8 mouse cellular contexts compared by ENCODE assay signal in the genomic region with DNA sequence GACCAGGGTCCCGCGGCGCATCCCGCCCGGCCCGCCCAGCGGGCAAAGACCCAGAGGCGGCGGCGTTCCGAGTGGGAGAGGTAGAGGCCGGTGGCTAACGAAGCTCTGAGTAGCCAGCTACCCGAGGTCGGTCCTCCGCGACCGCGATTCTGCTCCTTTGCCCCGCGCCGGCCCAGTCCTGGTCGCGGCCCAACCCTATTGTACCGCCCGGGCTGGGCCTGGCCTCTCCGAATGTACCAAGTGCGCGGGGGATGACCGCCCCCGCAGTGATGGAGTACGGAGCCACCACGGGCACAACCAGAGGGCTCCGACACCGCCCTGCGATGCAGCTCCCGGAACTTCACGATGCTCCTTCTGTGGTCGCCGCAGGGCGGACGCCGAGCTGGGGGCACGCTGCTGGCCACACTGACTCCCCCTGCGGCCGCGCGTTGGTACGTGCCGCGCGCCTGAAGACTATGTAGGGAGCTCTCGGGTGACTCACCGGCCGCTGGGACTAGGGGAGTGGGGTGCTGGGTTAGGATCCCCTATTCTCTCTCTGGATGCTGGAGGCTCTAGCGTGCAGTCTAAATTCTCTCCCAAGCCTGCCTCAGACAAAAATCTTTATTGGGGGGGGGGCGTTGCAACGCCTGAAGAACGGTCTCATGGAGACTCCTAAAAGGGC. TPM values are rescaled to one million over a fixed set of nuclear protein-coding genes. Genes with fewer than 3 reads are reported as not detected.
DNase-seq lines count a peak whose midpoint lies in the region; ATAC-seq and TF ChIP-seq lines count a peak whose summit lies in the region.

A gene (minus strand): TSS at position 213 of the 661 bp plus-strand sequence.

- H3K4me1 ChIP-seq in ES-E14 (ENCODE audit: control insufficient read depth in 2 of 2, insufficient read depth in 2 of 2, low read length in 2 of 2, poor library complexity in 1 of 2), result peaks cover 1 to 22% of the 10 kb centered on the region in 2 experiments; a peak in 3 of 4 replicates
- peaks cover 27% of the 10 kb centered on the region; the same call in 1 of the 2 replicates for H3K4me1 ChIP-seq in forebrain, postnatal 0 days (ENCODE audit: insufficient read depth)
- H3K4me1 ChIP-seq in lung, embryonic 14.5 days (ENCODE audit: insufficient read depth), result peaks cover 29% of the 10 kb centered on the region

- H3K27ac ChIP-seq in ES-E14 (ENCODE audit: insufficient read depth, low read depth, low read length, poor library complexity, severe bottlenecking), result peak within 1 kb of the TSS; percentile 78
- peak within 1 kb of the TSS; percentile 96 for H3K27ac ChIP-seq in forebrain, postnatal 0 days (ENCODE audit: low read depth, low read length)
- H3K27ac ChIP-seq in layer of hippocampus, adult 2 months, result peak within 1 kb of the TSS; percentile 100
- peak within 1 kb of the TSS; percentile 95 for H3K27ac ChIP-seq in lung, embryonic 14.5 days (ENCODE audit: low read depth)

- peak within 1 kb of the TSS; percentile 82 to 86 for H3K4me3 ChIP-seq in ES-E14 (ENCODE audit: insufficient read depth in 1 of 2, low read depth in 1 of 2, low read length in 2 of 2, poor library complexity in 1 of 2, severe bottlenecking in 1 of 2)
- H3K4me3 ChIP-seq in forebrain, postnatal 0 days (ENCODE audit: low read depth, low read length), result peak within 1 kb of the TSS; percentile 98
- peak within 1 kb of the TSS; percentile 97 for H3K4me3 ChIP-seq in layer of hippocampus, adult 2 months
- peak within 1 kb of the TSS; percentile 98 for H3K4me3 ChIP-seq in lung, embryonic 14.5 days (ENCODE audit: low read depth, low read length)

- H3K9ac ChIP-seq in ES-E14 (ENCODE audit: insufficient read depth, low read depth, low read length, poor library complexity, severe bottlenecking), result peak within 1 kb of the TSS; percentile 89
- peak within 1 kb of the TSS; percentile 99 for H3K9ac ChIP-seq in forebrain, postnatal 0 days
- peak within 1 kb of the TSS; percentile 98 for H3K9ac ChIP-seq in lung, embryonic 14.5 days

- no peaks in the 10 kb centered on the region for H3K36me3 ChIP-seq in ES-E14 (ENCODE audit: control insufficient read depth, insufficient read depth, low read length, poor library complexity, severe bottlenecking)
- no peaks in the 10 kb centered on the region for H3K36me3 ChIP-seq in forebrain, postnatal 0 days (ENCODE audit: insufficient read depth)
- no peaks in the 10 kb centered on the region for H3K36me3 ChIP-seq in lung, embryonic 14.5 days (ENCODE audit: insufficient read depth)

- no peak for DNase-seq in ES-E14 (ENCODE audit: low read depth, low spot score)
- peak; percentile 89 to 94 for DNase-seq in cerebellum, adult 18-20 months
- peak; percentile 91 for DNase-seq in forebrain, postnatal 0 days
- peak; percentile 95 to 96 for DNase-seq in heart, postnatal 36 days
- DNase-seq in layer of hippocampus, adult 2 months (ENCODE audit: low spot score in 2 of 2), result peak; percentile 83
- peak; percentile 91 for DNase-seq in lung, embryonic 14.5 days
- peak; percentile 85 for DNase-seq in testis, postnatal 14 days (ENCODE audit: low spot score)

- in situ Hi-C loops in ES-E14 (cut with MboI; ENCODE audit: low sequenced_read_pairs in 2 of 2, unreplicated experiment in 2 of 2), result no loop called here

- H3K27me3 ChIP-seq in forebrain, postnatal 0 days (ENCODE audit: insufficient read depth, low read length), result no peaks in the 10 kb centered on the region; the same call in 1 of the 2 replicates
- H3K27me3 ChIP-seq in lung, embryonic 14.5 days (ENCODE audit: insufficient read depth, low read length), result no peaks in the 10 kb centered on the region

- H3K4me2 ChIP-seq in forebrain, postnatal 0 days (ENCODE audit: low read depth), result peak within 1 kb of the TSS; percentile 83
- H3K4me2 ChIP-seq in lung, embryonic 14.5 days, result peak within 1 kb of the TSS; percentile 94

- peak; percentile 86 for ATAC-seq in forebrain, postnatal 0 days
- ATAC-seq in lung, embryonic 14.5 days (ENCODE audit: insufficient read depth), result peak; percentile 83
- ATAC-seq in neutrophil, adult 5-6 weeks (ENCODE audit: extremely low read depth, insufficient number of reproducible peaks, low FRiP score, poor library complexity, severe bottlenecking), result peak; percentile 55

- peak; percentile 44 for TF ChIP-seq CTCF in forebrain, postnatal 0 days (IDR thresholded peaks at IDR 0.05; ENCODE audit: low read depth)
- peak; percentile 53 for TF ChIP-seq CTCF in layer of hippocampus, adult 2 months (conservative IDR thresholded peaks at IDR 0.05)
- peak; percentile 19 for TF ChIP-seq CTCF in lung, embryonic 14.5 days (IDR thresholded peaks at IDR 0.05; ENCODE audit: low read depth)

- intact Hi-C loops in heart, postnatal 36 days (cut with DNase I), result loop anchor here (2.0 kb wide), 2 partner anchors 17 to 53 kb away; a partner anchor contains a TSS

- WGBS in forebrain, postnatal 0 days, result 0% methylated on average over 59 of the region's 59 CpGs
- whole genome bisulfite sequencing in lung, embryonic 14.5 days, result under 1% methylated on average over 56 of the region's 59 CpGs

- no peaks in the 10 kb centered on the region for H3K9me3 ChIP-seq in ES-E14 (ENCODE audit: control insufficient read depth, insufficient read depth, low read depth, low read length)
- no peaks in the 10 kb centered on the region for H3K9me3 ChIP-seq in forebrain, postnatal 0 days (ENCODE audit: low read length)
- no peaks in the 10 kb centered on the region for H3K9me3 ChIP-seq in lung, embryonic 14.5 days (ENCODE audit: low read depth, low read length)

TF ChIP-seq in ES-E14, 5 proteins besides CTCF, POLR2A, EP300 and RAD21:
- TF ChIP-seq CHD2 (IDR thresholded peaks at IDR 0.05; ENCODE audit: low read depth, low read length), result no peak
- no peak for TF ChIP-seq ZC3H11A (IDR thresholded peaks at IDR 0.05; ENCODE audit: borderline replicate concordance, low read depth, low read length)
- no peak for TF ChIP-seq ZNF384 (IDR thresholded peaks at IDR 0.05; ENCODE audit: low read depth, low read length)
- TF ChIP-seq HCFC1 (IDR thresholded peaks at IDR 0.05; ENCODE audit: borderline replicate concordance, insufficient read depth, low read length), result no peak
- no peak for TF ChIP-seq MAFK (IDR thresholded peaks at IDR 0.05; ENCODE audit: insufficient read depth, low read depth, low read length)

RNA-seq across cellular contexts. Expression of the gene that starts here (rescaled TPM):
- total RNA-seq in ES-E14 (2012; rRNA removed), result 20.9 and 27.1 TPM in 2 replicates
- total RNA-seq in forebrain, postnatal 0 days (2014; rRNA removed), result 105 and 115 TPM in 2 replicates
- polyA plus RNA-seq in forebrain, postnatal 0 days (2015; fragmentation: Nextera tagmentation; extraction: Ambion mirVana), result 63.6 and 71.1 TPM in 2 replicates
- total RNA-seq in heart, postnatal 36 days (2021), result 100 to 1,000 TPM; 248 to 259 TPM
- 100 to 1,000 TPM; 246 to 249 TPM for total RNA-seq in layer of hippocampus, adult 2 months (2021)
- polyA plus RNA-seq in lung, embryonic 14.5 days (2014; fragmentation: Nextera tagmentation; extraction: Ambion mirVana), result 50.7 and 61.1 TPM in 2 replicates
- total RNA-seq in neutrophil, adult 5-6 weeks (2017), result 104 and 115 TPM in 2 replicates
